Mouse (Mus musculus) ovary, adult 18-20 months (tissue): Measurements from ENCODE around the gene Dock9.

ENCODE experiments used
- DNase-seq: peaks from one replicate; pipeline ENCODE4 v3.0.0; 2022; ENCODE audit warnings: low spot score, mixed read lengths

Gene Dock9

GRCm38 (mm10) chr14:121585906-121586765 lies 211.5 kb downstream of the Dock9 start:
- no peak for DNase-seq

- DNase-seq, result no peak
These were observed 218.6 kb downstream of the Dock9 start for GRCm38 (mm10) chr14:121579055-121579454.

GRCm38 (mm10) chr14:121573391-121573790 lies 224.2 kb downstream of the Dock9 start:
- DNase-seq, result no peak

GRCm38 (mm10) chr14:121566794-121567201 lies 230.8 kb downstream of the Dock9 start:
- DNase-seq, result no peak

- no peak for DNase-seq
These were observed 231.7 kb downstream of the Dock9 start for GRCm38 (mm10) chr14:121565930-121566329.

GRCm38 (mm10) chr14:121564656-121565055 lies 233.0 kb downstream of the Dock9 start:
- DNase-seq, result no peak

GRCm38 (mm10) chr14:121563954-121564353 lies 233.7 kb downstream of the Dock9 start:
- no peak for DNase-seq

GRCm38 (mm10) chr14:121559026-121559425 lies 238.6 kb downstream of the Dock9 start:
- no peak for DNase-seq

- no peak for DNase-seq
These were observed 241.0 kb downstream of the Dock9 start for GRCm38 (mm10) chr14:121556401-121557315.

- no peak for DNase-seq
These were observed 243.9 kb downstream of the Dock9 start for GRCm38 (mm10) chr14:121553785-121554184.

- no peak for DNase-seq
These were observed 245.1 kb downstream of the Dock9 start for GRCm38 (mm10) chr14:121552586-121552985.

- DNase-seq, result no peak
These were observed 247.8 kb downstream of the Dock9 start for GRCm38 (mm10) chr14:121549834-121550233.

GRCm38 (mm10) chr14:121547745-121548144 lies 249.9 kb downstream of the Dock9 start:
- no peak for DNase-seq

- DNase-seq, result no peak
These were observed 251.0 kb downstream of the Dock9 start for GRCm38 (mm10) chr14:121546621-121547020.

- no peak for DNase-seq
These were observed 251.9 kb downstream of the Dock9 start for GRCm38 (mm10) chr14:121545551-121546331.

- DNase-seq, result no peak
These were observed 256.4 kb downstream of the Dock9 start for GRCm38 (mm10) chr14:121541262-121541661.

- no peak for DNase-seq
These were observed 263.1 kb downstream of the Dock9 start for GRCm38 (mm10) chr14:121534501-121534900.

- DNase-seq, result no peak
These were observed 266.8 kb downstream of the Dock9 start for GRCm38 (mm10) chr14:121530853-121531252.

GRCm38 (mm10) chr14:121527883-121528282 lies 269.8 kb downstream of the Dock9 start:
- no peak for DNase-seq

GRCm38 (mm10) chr14:121527201-121527600 lies 270.4 kb downstream of the Dock9 start:
- DNase-seq, result no peak

GRCm38 (mm10) chr14:121521709-121522108 lies 275.9 kb downstream of the Dock9 start:
- no peak for DNase-seq

GRCm38 (mm10) chr14:121516881-121517280 lies 280.8 kb downstream of the Dock9 start:
- DNase-seq, result no peak
